Mouse (Mus musculus): Measurements from ENCODE around the gene Gabrb2. TPM values are rescaled to one million over a fixed set of nuclear protein-coding genes. Genes with fewer than 3 reads are reported as not detected.

Gabrb2 gene
- not detected for polyA plus RNA-seq (2017; shearing (Covaris generic))

DNA sequence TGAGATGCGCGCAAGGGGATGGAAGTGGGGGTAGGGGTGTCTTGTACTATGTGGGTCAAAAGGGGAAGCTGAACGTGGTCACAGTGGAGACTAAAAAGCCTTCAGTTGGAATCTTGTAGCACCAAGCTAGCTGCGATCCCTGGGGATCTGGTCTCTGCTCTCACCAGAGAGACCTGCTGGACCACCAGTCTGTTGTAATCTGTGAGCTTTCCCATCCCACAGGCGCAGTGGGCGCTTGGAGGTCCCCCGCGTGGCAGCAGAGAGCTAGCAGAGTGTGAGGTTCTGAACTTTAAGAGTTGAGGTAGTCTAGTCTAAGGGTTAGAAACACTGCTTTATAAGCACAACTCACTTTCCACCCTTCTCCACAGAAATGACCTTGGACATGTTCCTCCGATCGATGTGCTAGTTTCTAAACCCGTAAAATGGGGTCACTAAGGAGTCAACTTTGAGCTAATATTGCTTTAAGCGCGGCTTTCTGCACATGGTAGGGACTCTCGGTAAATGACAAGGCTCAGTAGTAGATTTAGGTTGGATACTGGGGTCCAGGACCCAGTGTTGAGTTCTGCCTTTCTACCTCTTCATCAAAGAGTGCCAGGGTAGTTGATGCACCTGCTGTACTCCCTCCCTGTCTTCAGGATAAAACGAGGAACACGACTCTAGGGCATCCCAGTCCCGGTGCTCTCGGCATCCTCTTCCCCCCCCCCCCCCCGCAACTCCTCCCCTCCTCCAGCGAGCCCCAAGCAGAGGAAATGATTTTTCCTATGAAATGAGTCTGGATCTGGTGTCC is at the start of gene Gabrb2:
Gene Gabrb2, plus strand, starts transcription at position 762 of the 787 bp plus-strand sequence.

Other genes starting within 250 kb of the Gabrb2 start
- gene Gabra1, start 236.8 kb upstream of the Gabrb2 start, polyA plus RNA-seq (2017; shearing (Covaris generic)), result not detected
- gene Gabra6, start 98.7 kb upstream of the Gabrb2 start, polyA plus RNA-seq (2017; shearing (Covaris generic)), result not detected

Measured in CD4-positive, CD25-positive, alpha-beta regulatory T cell, adult 9 weeks (primary cell).